Mouse (Mus musculus) forebrain, embryonic 16.5 days (tissue): ENCODE results near the gene Rnls. TPM values are rescaled to one million over a fixed set of nuclear protein-coding genes. Genes with fewer than 3 reads are reported as not detected.
"Not testable (repeated sequence)": the region's sequence is repeated elsewhere in the genome, so short reads cannot be mapped to it uniquely, and the experiment has no call there.

ENCODE experiments used
- ATAC-seq: fragments of 200-750 bp; cut with Nextera tagmentation; 2 replicates; pipeline ENCODE4 v1.8.0; 2017; ENCODE audit warnings: mild to moderate bottlenecking, moderate library complexity
- H3K27ac ChIP-seq: fragments of 300-500 bp; sonication (generic); 2 replicates; pipeline ENCODE4 v1.5.1; 2014; ENCODE audit warnings: low read length, control low read depth
- H3K27me3 ChIP-seq: fragments of 300-500 bp; sonication (generic); replicated peaks from 2 replicates; pipeline ENCODE4 v1.6.1; 2014; ENCODE audit warnings: low read length; ENCODE audit not compliant: control insufficient read depth, insufficient read depth
- H3K36me3 ChIP-seq: fragments of 300-500 bp; sonication (generic); 2 replicates; pipeline ENCODE4 v1.6.1; 2014; ENCODE audit not compliant: control insufficient read depth, insufficient read depth
- H3K4me1 ChIP-seq: fragments of 300-500 bp; sonication (generic); replicated peaks from 2 replicates; pipeline ENCODE4 v1.6.1; 2014; ENCODE audit warnings: low read length; ENCODE audit not compliant: control insufficient read depth, insufficient read depth
- H3K4me2 ChIP-seq: fragments of 300-500 bp; sonication (generic); 2 replicates; pipeline ENCODE4 v1.6.1; 2014; ENCODE audit warnings: mild to moderate bottlenecking, low read length, control low read depth
- H3K4me3 ChIP-seq: fragments of 300-500 bp; sonication (generic); replicated peaks from 2 replicates; pipeline ENCODE4 v1.5.1; 2014; ENCODE audit warnings: mild to moderate bottlenecking, low read length, control low read depth
- H3K9ac ChIP-seq: fragments of 300-500 bp; sonication (generic); replicated peaks from 2 replicates; pipeline ENCODE4 v1.6.1; 2014; ENCODE audit warnings: low read depth, low read length, control low read depth
- H3K9me3 ChIP-seq: fragments of 300-500 bp; sonication (generic); 2 replicates; pipeline ENCODE4 v1.6.1; 2016; ENCODE audit warnings: low read length; ENCODE audit not compliant: control insufficient read depth
- WGBS: fragments of 180-500 bp; shearing (Covaris S2); extraction: QIAGEN DNeasy Blood & Tissue Kit; methylation state at CpG from one replicate; pipeline ENCODE4 v1.1.7; 2014; 5-methylcytosine and 5-hydroxymethylcytosine counted together
- polyA plus RNA-seq: library from polyadenylated mRNA; unstranded; fragments of >200 nt; fragmentation: Nextera tagmentation; extraction: Ambion mirVana; gene quantifications from 2 replicates; pipeline ENCODE4 v1.2.1, GENCODE M21; 2015

Gene Rnls
- polyA plus RNA-seq: 7.0 and 9.1 TPM in 2 replicates

GRCm38 (mm10) chr19:33391651-33392382 lies at the start of gene Rnls:
Gene Rnls, minus strand, starts transcription at chr19:33392295.
- Histone ChIP-seq H3K27ac (peak within 1 kb of the TSS; percentile 88), H3K36me3 (no peaks in the 10 kb centered on the region), H3K4me1 (no peaks in the 10 kb centered on the region; the same call in 1 of the 2 replicates), H3K9me3 (no peaks in the 10 kb centered on the region), H3K4me3 (peak within 1 kb of the TSS; percentile 72), H3K27me3 (no peaks in the 10 kb centered on the region), H3K4me2 (peak within 1 kb of the TSS; percentile 82), H3K9ac (peak within 1 kb of the TSS; percentile 96)
- ATAC-seq: peak; percentile 99
- WGBS: 1% methylated on average over 48 of the region's 48 CpGs

- 52% methylated on average over 2 of the region's 2 CpGs for WGBS
- ATAC-seq: no peak
- Histone ChIP-seq H3K4me1 (no peaks in the 10 kb centered on the region), H3K9ac (no peak overlapping the region), H3K4me2 (no peak overlapping the region), H3K4me3 (no peak overlapping the region), H3K27me3 (no peaks in the 10 kb centered on the region), H3K36me3 (no peaks in the 10 kb centered on the region), H3K27ac (no peak overlapping the region), H3K9me3 (no peaks in the 10 kb centered on the region)
Observed at GRCm38 (mm10) chr19:33429457-33429856, 37.4 kb upstream of the Rnls start.

- not testable (repeated sequence) for H3K9me3 ChIP-seq, H3K36me3 ChIP-seq, H3K4me2 ChIP-seq, H3K4me3 ChIP-seq, ATAC-seq, H3K4me1 ChIP-seq, H3K27me3 ChIP-seq, H3K27ac ChIP-seq, H3K9ac ChIP-seq
- WGBS: 88% methylated on average over 9 of the region's 9 CpGs
Observed at GRCm38 (mm10) chr19:33419368-33419767, 27.3 kb upstream of the Rnls start.

- no peak overlapping the region for H3K9ac ChIP-seq
- H3K4me3 ChIP-seq: no peak overlapping the region
- no peak overlapping the region for H3K4me2 ChIP-seq
- H3K27ac ChIP-seq: no peak overlapping the region
- no peaks in the 10 kb centered on the region for H3K4me1 ChIP-seq
- H3K36me3 ChIP-seq: no peaks in the 10 kb centered on the region
- 70% methylated on average over 2 of the region's 2 CpGs for WGBS
- no peaks in the 10 kb centered on the region for H3K9me3 ChIP-seq
- H3K27me3 ChIP-seq: no peaks in the 10 kb centered on the region
- peak; percentile 54 for ATAC-seq
Observed at GRCm38 (mm10) chr19:33380825-33381224, 11.3 kb downstream of the Rnls start.

- Histone ChIP-seq H3K4me2 (no peak overlapping the region), H3K27me3 (no peaks in the 10 kb centered on the region), H3K36me3 (no peaks in the 10 kb centered on the region), H3K4me3 (no peak overlapping the region), H3K9me3 (no peaks in the 10 kb centered on the region), H3K9ac (no peak overlapping the region), H3K4me1 (no peaks in the 10 kb centered on the region), H3K27ac (no peak overlapping the region)
- ATAC-seq: peak; percentile 86
- WGBS: 14% methylated on average over 3 of the region's 3 CpGs
Observed at GRCm38 (mm10) chr19:33380386-33380785, 11.7 kb downstream of the Rnls start.

GRCm38 (mm10) chr19:33368808-33369207 lies 23.3 kb downstream of the Rnls start:
- H3K4me1 ChIP-seq: no peaks in the 10 kb centered on the region
- 84% methylated on average over 2 of the region's 2 CpGs for WGBS
- no peaks in the 10 kb centered on the region for H3K36me3 ChIP-seq
- no peak overlapping the region for H3K4me2 ChIP-seq
- no peaks in the 10 kb centered on the region for H3K9me3 ChIP-seq
- no peak for ATAC-seq
- no peaks in the 10 kb centered on the region for H3K27me3 ChIP-seq
- H3K27ac ChIP-seq: no peak overlapping the region
- H3K4me3 ChIP-seq: no peak overlapping the region
- no peak overlapping the region for H3K9ac ChIP-seq

- ATAC-seq: peak; percentile 93
- no peak overlapping the region for H3K9ac ChIP-seq
- no peak overlapping the region for H3K4me2 ChIP-seq
- 6% methylated on average over 3 of the region's 3 CpGs for WGBS
- H3K27me3 ChIP-seq: no peaks in the 10 kb centered on the region
- H3K4me3 ChIP-seq: no peak overlapping the region
- no peaks in the 10 kb centered on the region for H3K4me1 ChIP-seq
- no peaks in the 10 kb centered on the region for H3K9me3 ChIP-seq
- no peak overlapping the region for H3K27ac ChIP-seq
- H3K36me3 ChIP-seq: no peaks in the 10 kb centered on the region
Observed at GRCm38 (mm10) chr19:33366661-33367060, 25.4 kb downstream of the Rnls start.

GRCm38 (mm10) chr19:33357019-33357418 lies 35.1 kb downstream of the Rnls start:
- Histone ChIP-seq H3K4me3 (no peak overlapping the region), H3K27ac (no peak overlapping the region), H3K9me3 (no peaks in the 10 kb centered on the region), H3K36me3 (no peaks in the 10 kb centered on the region), H3K27me3 (no peaks in the 10 kb centered on the region), H3K4me1 (no peaks in the 10 kb centered on the region), H3K9ac (no peak overlapping the region), H3K4me2 (no peak overlapping the region)
- WGBS: 57% methylated on average over 3 of the region's 3 CpGs
- no peak for ATAC-seq

- H3K4me2 ChIP-seq: no peak overlapping the region
- no peaks in the 10 kb centered on the region for H3K27me3 ChIP-seq
- 100% methylated on average over 1 of the region's 1 CpGs for WGBS
- H3K27ac ChIP-seq: no peak overlapping the region
- H3K9me3 ChIP-seq: no peaks in the 10 kb centered on the region
- H3K36me3 ChIP-seq: no peaks in the 10 kb centered on the region
- ATAC-seq: no peak
- H3K4me3 ChIP-seq: no peak overlapping the region
- no peaks in the 10 kb centered on the region for H3K4me1 ChIP-seq
- H3K9ac ChIP-seq: no peak overlapping the region
Observed at GRCm38 (mm10) chr19:33340119-33340518, 52.0 kb downstream of the Rnls start.
